Mouse (Mus musculus) stomach, embryonic 14.5 days (tissue): Measurements from ENCODE around the gene Mapk6. TPM values are rescaled to one million over a fixed set of nuclear protein-coding genes. Genes with fewer than 3 reads are reported as not detected.

Source experiments
- ATAC-seq: fragments of 200-750 bp; cut with Nextera tagmentation; 2 replicates; pipeline ENCODE4 v1.8.0; 2017; ENCODE audit warnings: low read depth, moderate TSS enrichment; ENCODE audit not compliant: insufficient number of reproducible peaks, insufficient read depth, low FRiP score
- H3K27ac ChIP-seq: fragments of 300-500 bp; sonication (generic); 2 replicates; pipeline ENCODE4 v1.5.1; 2014; ENCODE audit warnings: mild to moderate bottlenecking, low read length, moderate library complexity, mixed read lengths
- H3K27me3 ChIP-seq: fragments of 300-500 bp; sonication (generic); 2 replicates; pipeline ENCODE4 v1.6.1; 2014; ENCODE audit warnings: low read length, control low read depth, mixed read lengths; ENCODE audit not compliant: control insufficient read depth, insufficient read depth
- H3K36me3 ChIP-seq: fragments of 300-500 bp; sonication (generic); 2 replicates; pipeline ENCODE4 v1.6.1; 2014; ENCODE audit warnings: mild to moderate bottlenecking, control low read depth, low read length, moderate library complexity, mixed read lengths; ENCODE audit not compliant: control insufficient read depth, insufficient read depth
- H3K4me1 ChIP-seq: fragments of 300-500 bp; sonication (generic); 2 replicates; pipeline ENCODE4 v1.6.1; 2014; ENCODE audit warnings: low read length, control low read depth, mixed read lengths; ENCODE audit not compliant: control insufficient read depth, insufficient read depth
- H3K4me2 ChIP-seq: fragments of 300-500 bp; sonication (generic); replicated peaks from 2 replicates; pipeline ENCODE4 v1.6.1; 2014; ENCODE audit warnings: low read depth, low read length, control low read depth
- H3K4me3 ChIP-seq: fragments of 300-500 bp; sonication (generic); 2 replicates; pipeline ENCODE4 v1.5.1; 2014; ENCODE audit warnings: low read depth, low read length, control low read depth
- H3K9ac ChIP-seq: fragments of 300-500 bp; sonication (generic); replicated peaks from 2 replicates; pipeline ENCODE4 v1.6.1; 2014; ENCODE audit warnings: low read depth, mild to moderate bottlenecking, control low read depth, low read length, moderate library complexity, mixed read lengths
- H3K9me3 ChIP-seq: fragments of 300-500 bp; sonication (generic); 2 replicates; pipeline ENCODE4 v1.6.1; 2016; ENCODE audit warnings: low read depth, low read length, control low read depth; ENCODE audit not compliant: control insufficient read depth
- WGBS: fragments of 180-500 bp; shearing (Covaris S2); extraction: QIAGEN DNeasy Blood & Tissue Kit; methylation state at CpG from one replicate; pipeline ENCODE4 v1.1.7; 2014; 5-methylcytosine and 5-hydroxymethylcytosine counted together
- polyA plus RNA-seq: library from polyadenylated mRNA; unstranded; fragments of >200 nt; fragmentation: Nextera tagmentation; extraction: Ambion mirVana; gene quantifications from 2 replicates; pipeline ENCODE4 v1.2.1, GENCODE M21; 2014

The Mapk6 gene
- polyA plus RNA-seq, 1 experiment from 2014 or later, result 70.2 TPM

DNA sequence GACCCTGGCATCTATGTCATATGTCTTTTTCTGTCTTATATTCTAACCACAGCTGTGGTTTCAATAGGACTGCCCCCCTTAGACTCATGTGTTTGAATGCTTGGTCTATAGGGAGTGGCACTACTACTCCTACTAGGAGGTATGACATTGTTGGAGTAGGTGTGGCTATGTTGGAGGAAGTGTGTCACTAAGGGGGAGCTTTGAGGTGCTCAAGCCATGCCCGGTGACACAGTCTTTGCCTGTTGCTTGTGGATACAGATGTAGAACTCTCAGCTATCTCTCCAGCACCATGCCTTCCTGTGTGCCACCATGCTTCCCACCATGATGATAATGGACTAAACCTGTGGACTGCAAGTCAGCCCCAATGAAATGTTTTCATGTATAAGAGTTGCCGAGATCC is 19.2 kb upstream of the Mapk6 start:
- no peaks in the 10 kb centered on the region for H3K4me1 ChIP-seq
- H3K4me3 ChIP-seq, result no peak overlapping the region
- 94% methylated on average over 2 of the region's 2 CpGs for WGBS
- H3K9ac ChIP-seq, result no peak overlapping the region
- no peak for ATAC-seq
- H3K27me3 ChIP-seq, result no peaks in the 10 kb centered on the region
- H3K27ac ChIP-seq, result no peak overlapping the region
- no peaks in the 10 kb centered on the region for H3K9me3 ChIP-seq
- H3K36me3 ChIP-seq, result no peaks in the 10 kb centered on the region
- no peak overlapping the region for H3K4me2 ChIP-seq

DNA sequence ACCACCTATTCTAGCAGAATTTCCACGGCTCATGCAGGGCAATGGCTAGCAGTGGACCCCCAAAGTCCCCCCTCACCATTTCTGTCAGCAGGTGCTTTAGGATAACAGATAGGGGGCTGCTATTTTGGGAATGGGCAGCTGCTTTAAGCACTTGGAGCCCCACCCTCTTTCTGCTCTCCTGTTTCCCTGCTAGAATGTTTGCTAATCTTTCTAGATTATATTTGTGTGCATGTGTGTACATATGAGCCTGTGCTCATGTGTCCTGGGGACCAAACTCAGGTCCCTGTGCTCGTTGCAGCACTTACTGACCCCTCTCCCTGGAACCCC is 18.4 kb upstream of the Mapk6 start:
- H3K9me3 ChIP-seq, result no peaks in the 10 kb centered on the region
- no peak overlapping the region for H3K4me3 ChIP-seq
- no peak overlapping the region for H3K27ac ChIP-seq
- no peaks in the 10 kb centered on the region for H3K36me3 ChIP-seq
- no peak overlapping the region for H3K9ac ChIP-seq
- WGBS, result 65% methylated on average over 2 of the region's 2 CpGs
- no peak for ATAC-seq
- H3K4me2 ChIP-seq, result no peak overlapping the region
- no peaks in the 10 kb centered on the region for H3K27me3 ChIP-seq
- H3K4me1 ChIP-seq, result no peaks in the 10 kb centered on the region

DNA sequence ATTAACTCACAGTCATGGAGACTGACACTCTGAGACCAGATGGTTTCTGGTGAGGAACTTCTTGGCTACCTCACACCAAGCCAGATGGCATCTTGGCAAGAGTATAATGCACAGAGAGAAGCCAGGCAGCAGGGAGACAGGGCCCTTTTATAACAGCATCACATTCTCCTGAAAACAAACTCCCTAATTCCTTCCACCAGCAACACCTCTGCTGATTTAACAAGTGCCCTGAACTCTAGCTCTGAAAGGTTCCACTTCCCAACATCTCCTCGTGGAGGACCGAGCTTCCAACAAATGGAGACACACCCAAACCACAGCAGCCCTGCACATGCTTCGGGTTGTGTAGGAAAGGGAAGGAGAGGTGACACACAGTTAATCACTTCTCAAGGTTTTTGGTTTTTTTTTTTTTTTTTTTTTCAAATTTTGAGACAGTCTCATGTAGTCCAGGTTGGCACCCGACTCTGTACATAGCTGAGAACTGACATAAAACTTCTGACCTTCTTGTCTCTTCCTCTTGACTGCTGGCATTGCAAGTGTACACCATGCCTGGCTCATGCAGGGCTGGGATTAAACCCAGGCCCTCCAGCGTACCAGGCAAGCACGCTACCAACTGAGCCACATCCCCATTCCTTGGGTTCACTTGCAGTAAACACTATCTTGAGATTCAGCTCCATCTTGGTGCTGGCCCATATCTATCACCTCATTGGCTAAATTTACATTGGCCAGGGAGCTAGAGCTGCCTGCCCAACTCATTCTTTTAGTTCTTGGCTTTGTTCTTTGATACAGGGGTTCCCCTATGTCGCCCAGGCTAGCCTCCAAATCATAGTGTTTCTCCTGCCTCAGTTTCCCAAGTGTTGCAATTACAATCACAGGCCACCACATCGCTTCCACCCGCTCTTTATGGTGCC is 17.8 kb upstream of the Mapk6 start:
- ATAC-seq, result no peak
- no peak overlapping the region for H3K4me3 ChIP-seq
- H3K27ac ChIP-seq, result no peak overlapping the region
- no peaks in the 10 kb centered on the region for H3K27me3 ChIP-seq
- WGBS, result 74% methylated on average over 9 of the region's 9 CpGs
- H3K36me3 ChIP-seq, result no peaks in the 10 kb centered on the region
- no peak overlapping the region for H3K4me2 ChIP-seq
- H3K4me1 ChIP-seq, result no peaks in the 10 kb centered on the region
- no peaks in the 10 kb centered on the region for H3K9me3 ChIP-seq
- H3K9ac ChIP-seq, result no peak overlapping the region

DNA sequence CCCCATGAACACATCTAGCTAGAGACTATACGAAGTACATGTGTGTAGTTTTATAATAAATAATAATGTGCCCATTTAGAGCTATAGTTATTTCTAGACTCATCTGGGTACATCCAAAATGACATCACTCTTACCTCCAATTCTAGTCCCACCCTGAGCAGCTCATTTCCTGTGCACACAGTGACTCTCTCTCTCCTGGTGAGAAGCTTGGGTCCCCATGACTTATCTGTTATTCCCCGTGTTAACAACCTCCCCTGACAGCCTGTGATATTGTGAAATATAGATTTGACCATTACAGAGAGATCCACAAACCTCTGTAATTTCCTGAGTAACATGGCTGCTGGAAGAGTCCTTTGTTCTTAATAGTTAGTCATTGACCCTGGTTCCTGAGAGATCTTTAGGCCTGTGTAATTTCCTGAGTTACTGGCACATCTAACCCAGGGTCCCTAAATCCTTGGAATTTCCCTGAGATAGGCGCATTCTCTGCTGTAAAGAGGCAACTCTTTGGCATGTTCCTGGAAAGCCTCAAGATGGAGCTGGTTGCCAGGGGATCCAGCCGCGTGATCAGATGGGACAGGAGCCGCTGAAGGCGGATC is 16.1 kb upstream of the Mapk6 start:
- H3K27me3 ChIP-seq, result no peaks in the 10 kb centered on the region
- H3K27ac ChIP-seq, result no peak overlapping the region
- WGBS, result 70% methylated on average over 7 of the region's 7 CpGs
- ATAC-seq, result no peak
- H3K4me1 ChIP-seq, result no peaks in the 10 kb centered on the region
- no peak overlapping the region for H3K9ac ChIP-seq
- H3K36me3 ChIP-seq, result no peaks in the 10 kb centered on the region
- H3K9me3 ChIP-seq, result no peaks in the 10 kb centered on the region
- H3K4me3 ChIP-seq, result no peak overlapping the region
- no peak overlapping the region for H3K4me2 ChIP-seq

DNA sequence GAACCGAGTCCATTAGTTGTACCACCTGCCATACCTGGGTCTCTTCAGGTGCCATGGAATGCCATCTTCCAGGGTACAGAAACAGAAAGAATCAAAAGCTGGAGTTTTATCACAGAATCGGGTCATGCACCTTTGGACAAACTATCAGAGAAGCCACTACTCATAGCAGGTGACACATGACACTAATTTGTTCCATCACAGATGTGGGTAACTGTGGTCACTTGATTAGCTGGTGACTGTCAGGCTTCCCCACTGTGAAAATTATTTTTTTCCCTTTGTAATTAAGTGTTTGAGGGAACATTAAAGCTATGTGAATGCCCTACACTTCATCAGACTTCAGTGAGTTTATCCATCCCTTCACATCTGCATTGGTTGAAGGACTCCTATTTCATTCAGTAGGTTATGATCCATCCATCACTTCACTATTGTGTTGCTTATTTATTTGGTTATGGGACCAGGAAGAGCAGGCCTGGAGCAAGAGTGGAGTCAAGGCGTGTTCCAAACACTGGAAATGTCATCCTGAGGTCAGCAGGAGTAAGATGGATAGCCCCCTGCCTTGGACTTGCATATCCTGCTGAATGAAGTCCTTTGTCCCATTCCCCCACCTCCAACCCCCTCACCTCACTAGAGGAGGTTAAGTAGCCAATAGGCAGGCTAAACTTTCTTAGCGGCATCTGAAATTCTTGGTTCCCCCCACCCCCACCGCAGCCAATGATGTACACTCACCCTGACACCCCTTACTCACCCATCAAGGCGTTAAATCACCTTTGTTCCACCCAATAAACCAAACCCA is 14.7 kb upstream of the Mapk6 start:
- H3K9me3 ChIP-seq, result no peaks in the 10 kb centered on the region
- no peak overlapping the region for H3K4me2 ChIP-seq
- no peak overlapping the region for H3K27ac ChIP-seq
- no peaks in the 10 kb centered on the region for H3K36me3 ChIP-seq
- ATAC-seq, result no peak
- no peaks in the 10 kb centered on the region for H3K27me3 ChIP-seq
- no peaks in the 10 kb centered on the region for H3K4me1 ChIP-seq
- no peak overlapping the region for H3K4me3 ChIP-seq
- WGBS, result 53% methylated on average over 6 of the region's 6 CpGs
- H3K9ac ChIP-seq, result no peak overlapping the region

DNA sequence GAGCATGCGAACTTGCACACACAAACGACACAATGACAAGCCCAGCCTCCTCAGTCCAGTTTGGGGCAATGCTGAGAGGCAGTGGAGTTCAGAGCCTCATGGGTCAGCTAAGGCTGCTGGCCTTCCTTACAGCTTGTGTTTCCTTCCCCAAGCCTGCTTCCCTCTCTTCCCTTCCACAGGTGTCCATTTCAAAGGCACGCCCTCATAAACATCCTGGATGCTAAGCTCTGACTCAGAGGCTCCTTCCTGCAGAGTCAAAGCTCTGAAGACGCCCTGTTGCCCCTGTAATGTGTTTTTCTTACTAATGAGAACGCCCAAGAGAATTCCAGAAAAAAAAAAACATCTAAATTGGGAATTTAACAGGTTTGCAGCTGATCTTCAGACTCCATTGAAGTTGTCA is 13.9 kb upstream of the Mapk6 start:
- Histone ChIP-seq H3K9ac (no peak overlapping the region), H3K27ac (no peak overlapping the region), H3K9me3 (no peaks in the 10 kb centered on the region), H3K36me3 (no peaks in the 10 kb centered on the region), H3K4me2 (no peak overlapping the region), H3K4me3 (no peak overlapping the region), H3K27me3 (no peaks in the 10 kb centered on the region), H3K4me1 (no peaks in the 10 kb centered on the region)
- 68% methylated on average over 5 of the region's 5 CpGs for WGBS
- ATAC-seq, result no peak

DNA sequence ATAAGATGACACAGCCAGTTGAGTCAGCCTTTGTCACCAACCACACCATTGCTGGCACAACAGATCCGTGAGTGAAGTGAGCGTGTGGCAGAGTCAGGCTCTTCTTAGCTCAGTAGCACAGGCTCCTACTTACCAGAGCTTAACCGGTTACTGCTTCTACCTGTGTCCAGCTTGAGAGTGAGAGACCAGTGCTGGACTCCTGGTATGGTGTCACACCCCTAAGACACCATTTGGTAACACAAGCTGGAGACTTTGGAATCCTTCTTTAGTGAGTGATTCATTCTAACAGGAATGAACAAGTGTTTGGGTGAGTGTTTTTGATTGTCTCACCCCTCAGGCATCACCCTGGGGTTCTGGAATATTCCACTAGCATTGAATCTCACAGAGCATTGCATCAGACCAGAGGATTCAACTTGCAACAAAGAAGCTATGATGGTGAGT is 12.5 kb upstream of the Mapk6 start:
- Histone ChIP-seq H3K9ac (no peak overlapping the region), H3K4me3 (no peak overlapping the region), H3K27ac (no peak overlapping the region), H3K9me3 (no peaks in the 10 kb centered on the region), H3K36me3 (no peaks in the 10 kb centered on the region), H3K27me3 (no peaks in the 10 kb centered on the region), H3K4me2 (no peak overlapping the region), H3K4me1 (no peaks in the 10 kb centered on the region)
- WGBS, result 90% methylated on average over 3 of the region's 3 CpGs
- no peak for ATAC-seq

DNA sequence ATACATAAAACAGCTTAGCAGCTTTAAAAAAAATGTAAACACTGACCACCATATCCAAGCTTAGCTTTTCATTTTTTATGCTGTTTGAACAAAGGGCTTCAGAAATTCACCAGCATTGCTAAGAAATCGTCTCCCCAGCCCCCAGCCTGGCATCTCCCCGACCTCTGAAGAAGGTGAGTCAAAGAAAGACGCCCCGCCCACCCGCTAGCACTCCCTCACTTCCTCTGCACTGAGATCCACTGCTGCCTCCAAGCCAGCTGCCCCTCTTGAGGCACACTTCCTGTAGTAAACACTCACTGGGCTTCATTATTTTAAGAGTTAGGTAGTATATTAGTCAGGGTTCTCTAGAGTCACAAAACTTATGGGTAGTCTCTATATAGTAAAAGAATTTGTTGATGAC is 4.4 kb upstream of the Mapk6 start:
- no peak for ATAC-seq
- Histone ChIP-seq H3K4me1 (peaks cover 17% of the 10 kb centered on the region), H3K27me3 (no peaks in the 10 kb centered on the region), H3K4me3 (no peak overlapping the region), H3K36me3 (no peaks in the 10 kb centered on the region), H3K4me2 (no peak overlapping the region), H3K9ac (no peak overlapping the region), H3K9me3 (no peaks in the 10 kb centered on the region), H3K27ac (no peak overlapping the region)
- 16% methylated on average over 5 of the region's 5 CpGs for WGBS
